Mouse (Mus musculus) embryonic facial prominence, embryonic 12.5 days (tissue): ENCODE data around the gene Clcnka. TPM values are rescaled to one million over a fixed set of nuclear protein-coding genes. Genes with fewer than 3 reads are reported as not detected.

Source experiments
- ATAC-seq: fragments of 200-750 bp; cut with Nextera tagmentation; 2 replicates; pipeline ENCODE4 v1.8.0; 2017; ENCODE audit not compliant: insufficient number of reproducible peaks, insufficient read depth, low FRiP score, low TSS enrichment
- H3K27ac ChIP-seq: fragments of 300-500 bp; sonication (generic); 2 replicates; pipeline ENCODE4 v1.5.1; 2016; ENCODE audit warnings: mild to moderate bottlenecking
- H3K27me3 ChIP-seq: fragments of 300-500 bp; sonication (generic); 2 replicates; pipeline ENCODE4 v1.6.1; 2016; ENCODE audit warnings: mild to moderate bottlenecking, moderate library complexity
- H3K36me3 ChIP-seq: fragments of 300-500 bp; sonication (generic); 2 replicates; pipeline ENCODE4 v1.6.1; 2016; ENCODE audit warnings: mild to moderate bottlenecking
- H3K4me1 ChIP-seq: fragments of 300-500 bp; sonication (generic); 2 replicates; pipeline ENCODE4 v1.6.1; 2016
- H3K4me2 ChIP-seq: fragments of 300-500 bp; sonication (generic); replicated peaks from 2 replicates; pipeline ENCODE4 v1.6.1; 2016; ENCODE audit warnings: mild to moderate bottlenecking, moderate library complexity
- H3K4me3 ChIP-seq: fragments of 300-500 bp; sonication (generic); 2 replicates; pipeline ENCODE4 v1.5.1; 2016; ENCODE audit warnings: mild to moderate bottlenecking
- H3K9ac ChIP-seq: fragments of 300-500 bp; sonication (generic); 2 replicates; pipeline ENCODE4 v1.6.1; 2016; ENCODE audit warnings: mild to moderate bottlenecking, moderate library complexity
- H3K9me3 ChIP-seq: fragments of 300-500 bp; sonication (generic); 2 replicates; pipeline ENCODE4 v1.6.1; 2016; ENCODE audit warnings: mild to moderate bottlenecking, moderate library complexity
- WGBS: fragments of 180-500 bp; shearing (Covaris S2); methylation state at CpG from one replicate; pipeline ENCODE4 v1.1.7; 2016; 5-methylcytosine and 5-hydroxymethylcytosine counted together
- microRNA-seq: library from miRNA; unstranded; fragments of <30 nt; microRNA quantifications from one replicate; pipeline ENCODE4, GENCODE M21; 2017
- polyA plus RNA-seq: library from polyadenylated mRNA; unstranded; fragments of >200 nt; fragmentation: Nextera tagmentation; extraction: Ambion mirVana; gene quantifications from 2 replicates; pipeline ENCODE4 v1.2.1, GENCODE M21; 2016

Clcnka gene
- polyA plus RNA-seq, 1 experiment from 2014 or later = 0.31 TPM

DNA sequence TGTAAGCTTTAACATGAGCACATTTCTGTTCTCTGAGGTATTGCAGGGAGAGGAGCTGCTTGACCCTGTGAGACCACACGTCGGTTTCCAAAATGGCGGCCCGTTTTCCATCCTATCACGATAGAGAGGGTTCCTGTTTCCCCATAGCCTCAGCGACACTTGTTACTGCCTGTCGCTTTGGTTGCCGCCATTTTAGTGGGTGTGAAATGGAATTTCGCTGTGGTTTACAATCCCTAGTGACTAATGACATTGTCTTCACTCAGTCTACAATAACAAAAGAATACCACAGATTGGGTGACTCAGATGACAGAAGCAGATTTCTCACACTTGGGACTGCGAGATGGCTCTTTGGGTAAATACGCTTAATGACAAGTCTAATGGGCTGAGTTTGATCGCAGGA lies 53.3 kb downstream of the Clcnka start:
- 0 out of 2 replicates have a peak, but pooled peaks cover 5% of the 10 kb centered on the region for H3K4me1 ChIP-seq
- no peak overlapping the region for H3K4me3 ChIP-seq
- 94% methylated on average over 12 of the region's 12 CpGs for WGBS
- H3K27me3 ChIP-seq = 0 out of 2 replicates have a peak, but pooled peaks cover under 1% of the 10 kb centered on the region
- H3K9ac ChIP-seq = no peak overlapping the region
- no peak for ATAC-seq
- H3K27ac ChIP-seq = no peak overlapping the region
- H3K4me2 ChIP-seq = no peak overlapping the region
- H3K36me3 ChIP-seq = no peaks in the 10 kb centered on the region
- no peaks in the 10 kb centered on the region for H3K9me3 ChIP-seq

DNA sequence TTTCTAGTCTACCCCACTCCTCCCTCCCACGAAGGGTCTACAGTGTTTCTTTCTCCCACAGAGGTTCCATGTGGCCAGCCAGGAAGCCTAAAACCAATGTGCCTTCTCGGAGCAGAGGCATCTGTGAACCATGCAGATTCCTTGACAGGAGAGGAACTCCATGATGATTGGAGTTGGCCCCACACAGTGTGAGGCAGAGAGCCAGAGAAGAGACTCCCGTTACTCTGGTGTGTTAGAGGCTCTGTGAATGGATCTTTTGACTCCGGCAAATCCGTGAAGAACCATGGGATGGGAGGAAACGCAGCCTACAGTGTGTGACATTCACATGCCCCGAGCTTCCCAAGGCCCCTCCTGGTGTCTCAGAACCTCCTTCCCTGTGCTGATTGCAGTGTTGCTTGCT lies 55.0 kb downstream of the Clcnka start:
- Histone ChIP-seq H3K9me3 (no peaks in the 10 kb centered on the region), H3K4me1 (peaks cover 15% of the 10 kb centered on the region), H3K4me3 (no peak overlapping the region), H3K4me2 (no peak overlapping the region), H3K9ac (no peak overlapping the region), H3K27me3 (peaks cover 4% of the 10 kb centered on the region; the same call in 1 of the 2 replicates), H3K27ac (0 out of 2 replicates have a peak overlapping the region, but pooled peaks have one; percentile 41), H3K36me3 (no peaks in the 10 kb centered on the region)
- no peak for ATAC-seq
- 53% methylated on average over 7 of the region's 7 CpGs for WGBS

DNA sequence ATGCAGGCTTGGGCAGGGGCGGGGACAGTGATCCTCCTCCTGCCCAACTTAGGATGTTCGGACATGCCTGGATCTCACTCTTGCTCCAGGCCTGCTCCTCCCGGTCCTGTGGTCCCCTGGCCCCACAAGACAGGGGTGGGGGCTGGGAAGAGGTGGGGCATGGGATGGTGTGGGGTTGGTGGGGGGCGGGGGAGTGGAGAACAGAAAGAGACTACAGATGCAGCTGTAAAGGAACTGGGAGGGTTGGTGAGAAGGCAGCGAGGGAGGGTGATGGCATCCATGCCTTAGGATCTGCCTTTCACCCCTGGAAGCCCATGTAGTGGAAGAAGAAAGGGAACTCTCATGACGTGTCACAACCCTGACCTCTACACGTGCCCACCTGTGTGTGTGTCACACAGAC lies 57.0 kb downstream of the Clcnka start:
- Histone ChIP-seq H3K4me2 (no peak overlapping the region), H3K36me3 (no peaks in the 10 kb centered on the region), H3K4me1 (peaks cover 21% of the 10 kb centered on the region), H3K9ac (no peak overlapping the region), H3K27ac (no peak overlapping the region), H3K27me3 (peaks cover 4% of the 10 kb centered on the region; the same call in 1 of the 2 replicates), H3K4me3 (no peak overlapping the region), H3K9me3 (no peaks in the 10 kb centered on the region)
- WGBS = 66% methylated on average over 7 of the region's 7 CpGs
- no peak for ATAC-seq

DNA sequence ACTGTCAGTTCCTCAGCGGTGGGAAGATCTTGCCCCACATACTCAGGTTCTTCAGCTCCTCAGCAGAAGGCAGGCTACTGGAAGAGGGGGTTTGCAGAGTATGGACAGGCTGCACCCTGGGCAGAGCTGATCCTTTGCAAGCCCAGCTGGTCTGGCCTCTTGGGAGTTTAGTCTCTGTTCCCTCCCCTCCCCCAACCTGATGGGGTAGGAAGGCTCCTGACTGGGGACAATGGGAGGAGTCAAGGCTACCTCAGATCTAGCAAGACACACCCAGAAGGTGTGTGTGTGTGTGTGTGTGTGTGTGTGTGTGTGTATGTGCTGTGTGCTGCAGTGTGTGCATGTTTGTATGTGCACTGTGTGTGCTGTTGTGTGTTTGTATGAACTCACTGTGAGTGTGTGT lies 59.7 kb downstream of the Clcnka start:
- Histone ChIP-seq H3K4me2 (no peak overlapping the region), H3K9ac (no peak overlapping the region), H3K4me1 (peaks cover 35% of the 10 kb centered on the region), H3K9me3 (no peaks in the 10 kb centered on the region), H3K27ac (peak overlapping the region; percentile 63), H3K4me3 (no peak overlapping the region), H3K27me3 (peaks cover 4% of the 10 kb centered on the region; the same call in 1 of the 2 replicates), H3K36me3 (no peaks in the 10 kb centered on the region)
- ATAC-seq = no peak
- 8% methylated on average over 1 of the region's 1 CpGs for WGBS

DNA sequence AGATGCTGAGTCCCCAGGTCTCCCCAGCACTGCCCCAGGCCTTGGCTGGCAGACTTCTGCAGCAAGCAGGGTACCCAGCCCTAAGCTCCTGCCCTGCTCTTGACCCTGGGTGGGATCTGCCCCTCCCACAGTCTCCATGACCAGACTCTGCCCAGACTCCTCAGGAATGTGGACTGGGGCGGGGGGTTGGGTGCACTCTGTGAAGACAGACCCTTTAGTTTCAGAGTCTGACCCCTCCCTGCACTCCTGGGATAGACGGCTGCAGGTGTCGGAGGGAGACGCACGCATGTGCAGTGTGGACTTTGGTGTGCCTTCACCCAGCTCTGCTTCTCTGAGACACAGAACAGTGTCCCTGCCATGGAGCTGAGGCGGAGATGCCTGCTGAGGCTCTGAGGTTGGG lies 60.5 kb downstream of the Clcnka start:
- WGBS = 18% methylated on average over 6 of the region's 6 CpGs
- peaks cover 40% of the 10 kb centered on the region for H3K4me1 ChIP-seq
- no peak overlapping the region for H3K9ac ChIP-seq
- H3K36me3 ChIP-seq = no peaks in the 10 kb centered on the region
- H3K27ac ChIP-seq = peak overlapping the region; percentile 63; the same call in 1 of the 2 replicates
- no peaks in the 10 kb centered on the region for H3K9me3 ChIP-seq
- H3K27me3 ChIP-seq = peaks cover 4% of the 10 kb centered on the region; the same call in 1 of the 2 replicates
- no peak overlapping the region for H3K4me2 ChIP-seq
- no peak overlapping the region for H3K4me3 ChIP-seq
- ATAC-seq = peak; percentile 58; the same call in 1 of the 2 replicates

DNA sequence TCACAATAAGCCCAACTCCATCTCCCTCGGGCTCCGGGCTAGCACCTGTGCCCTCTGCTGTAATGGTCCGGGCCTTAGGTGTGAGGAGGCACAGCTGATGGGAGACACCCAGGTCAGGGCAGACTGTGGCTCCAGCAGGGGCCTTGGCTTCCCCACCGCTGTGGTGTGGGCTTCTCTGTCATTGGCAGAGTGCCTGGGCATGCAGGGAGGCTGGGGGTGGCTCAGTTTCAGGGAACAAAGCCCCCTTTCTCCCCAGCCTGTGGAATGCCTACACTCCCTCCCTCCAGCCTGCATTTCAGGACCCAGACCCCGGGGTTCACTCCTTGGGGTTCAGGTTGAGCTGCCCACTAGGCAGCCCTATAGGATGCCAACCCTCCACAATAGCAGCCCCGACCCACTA lies 62.3 kb downstream of the Clcnka start:
- Histone ChIP-seq H3K36me3 (no peaks in the 10 kb centered on the region), H3K4me3 (no peak overlapping the region), H3K27me3 (peaks cover 4% of the 10 kb centered on the region; the same call in 1 of the 2 replicates), H3K4me1 (peaks cover 40% of the 10 kb centered on the region), H3K9me3 (no peaks in the 10 kb centered on the region), H3K4me2 (no peak overlapping the region), H3K9ac (no peak overlapping the region), H3K27ac (peak overlapping the region; percentile 57; the same call in 1 of the 2 replicates)
- 56% methylated on average over 6 of the region's 6 CpGs for WGBS
- no peak for ATAC-seq

DNA sequence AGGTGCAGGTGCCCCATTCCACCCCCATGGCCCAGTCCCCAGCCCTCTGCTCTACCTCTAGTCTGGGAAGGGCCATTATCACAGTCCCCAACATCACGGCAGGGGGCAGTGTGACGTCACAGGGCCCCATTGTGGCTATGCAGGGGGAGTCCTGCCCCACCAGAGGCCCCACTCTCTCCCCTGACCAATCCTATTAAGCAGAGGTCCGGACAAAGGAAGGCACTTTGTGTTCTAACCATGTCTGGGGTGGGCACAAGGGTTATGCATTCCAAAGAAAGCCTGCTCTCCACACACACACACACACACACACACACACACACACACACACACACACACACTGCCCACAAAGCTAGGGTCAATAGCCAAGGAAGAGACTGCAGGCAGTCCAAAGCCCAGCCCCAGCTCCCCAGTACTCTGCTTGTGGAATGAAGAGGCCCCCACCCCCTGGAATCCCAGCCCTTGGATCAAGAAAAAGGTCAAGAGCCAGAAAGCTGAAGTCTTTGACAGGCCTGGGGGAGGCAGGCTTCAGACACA lies 63.2 kb downstream of the Clcnka start:
- peak overlapping the region; percentile 57 for H3K27ac ChIP-seq
- 7% methylated on average over 3 of the region's 3 CpGs for WGBS
- no peaks in the 10 kb centered on the region for H3K36me3 ChIP-seq
- peaks cover 4% of the 10 kb centered on the region; the same call in 1 of the 2 replicates for H3K27me3 ChIP-seq
- no peaks in the 10 kb centered on the region for H3K9me3 ChIP-seq
- no peak overlapping the region for H3K4me3 ChIP-seq
- no peak overlapping the region for H3K4me2 ChIP-seq
- H3K4me1 ChIP-seq = peaks cover 40% of the 10 kb centered on the region
- H3K9ac ChIP-seq = no peak overlapping the region
- ATAC-seq = peak; percentile 42; the same call in 1 of the 2 replicates

DNA sequence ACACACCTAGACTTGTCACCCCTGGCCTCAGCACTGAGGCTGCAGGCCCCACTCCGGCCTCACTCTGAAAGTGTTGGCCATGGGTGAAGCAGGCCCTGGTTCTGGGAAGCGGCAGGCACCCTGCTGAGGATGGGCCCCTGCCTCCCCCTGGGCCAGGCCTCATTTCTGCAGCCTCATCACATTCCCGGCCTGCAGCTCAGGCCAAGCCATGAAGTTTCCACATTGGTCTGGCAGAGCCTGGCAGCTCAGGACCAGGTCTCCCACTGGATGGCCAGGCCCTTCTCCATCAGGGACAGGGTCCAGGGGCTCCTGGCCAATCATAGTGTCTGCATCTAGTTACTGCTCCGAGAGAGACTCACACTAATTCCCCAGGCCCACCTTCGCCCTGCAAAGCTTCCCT lies 63.8 kb downstream of the Clcnka start:
- peak overlapping the region; percentile 57; the same call in 1 of the 2 replicates for H3K27ac ChIP-seq
- no peak overlapping the region for H3K9ac ChIP-seq
- no peaks in the 10 kb centered on the region for H3K36me3 ChIP-seq
- H3K4me2 ChIP-seq = no peak overlapping the region
- H3K9me3 ChIP-seq = no peaks in the 10 kb centered on the region
- H3K27me3 ChIP-seq = no peaks in the 10 kb centered on the region
- 58% methylated on average over 5 of the region's 5 CpGs for WGBS
- H3K4me1 ChIP-seq = peaks cover 40% of the 10 kb centered on the region
- no peak for ATAC-seq
- no peak overlapping the region for H3K4me3 ChIP-seq

Small RNAs within 50 kb of the gene (microRNA-seq; reads per million reads assigned to microRNA genes)
- not detected for gene Gm25690

Other genes with a start within 250 kb of the Clcnka start
- gene Rsg1, start 184.8 kb downstream of the Clcnka start, polyA plus RNA-seq = 7.6 and 8.6 TPM in 2 replicates
- gene Arhgef19, start 159.2 kb downstream of the Clcnka start, polyA plus RNA-seq = 17.0 and 19.2 TPM in 2 replicates
- gene Epha2, start 97.5 kb downstream of the Clcnka start, polyA plus RNA-seq = 3.4 and 3.5 TPM in 2 replicates
- gene Fam131c, start 30.5 kb downstream of the Clcnka start, polyA plus RNA-seq = 0.98 and 1.1 TPM in 2 replicates
- not detected in 2 replicates for gene Clcnkb, start 17.3 kb upstream of the Clcnka start, polyA plus RNA-seq
- not detected in 2 replicates for gene Hspb7, start 22.1 kb upstream of the Clcnka start, polyA plus RNA-seq
- not detected in 2 replicates for gene Srarp, start 37.4 kb upstream of the Clcnka start, polyA plus RNA-seq
- gene Zbtb17, start 45.9 kb upstream of the Clcnka start, polyA plus RNA-seq = 54.4 and 56.5 TPM in 2 replicates
- gene Spen, start 139.9 kb upstream of the Clcnka start, polyA plus RNA-seq = 15.0 and 15.9 TPM in 2 replicates
- gene Fblim1, start 207.4 kb upstream of the Clcnka start, polyA plus RNA-seq = 71.3 and 77.2 TPM in 2 replicates
- 0.54 and 0.56 TPM in 2 replicates for gene Tmem82, start 219.9 kb upstream of the Clcnka start, polyA plus RNA-seq
- gene Slc25a34, start 225.1 kb upstream of the Clcnka start, polyA plus RNA-seq = not detected in 2 replicates